Mouse (Mus musculus) neural tube, embryonic 12.5 days (tissue): ENCODE measurements around the gene Olfr411. TPM values are rescaled to one million over a fixed set of nuclear protein-coding genes. Genes with fewer than 3 reads are reported as not detected.

Experiments used
- ATAC-seq: fragments of 200-750 bp; cut with Nextera tagmentation; 2 replicates; pipeline ENCODE4 v1.8.0; 2017; ENCODE audit warnings: low read depth, mild to moderate bottlenecking, moderate TSS enrichment, moderate library complexity; ENCODE audit not compliant: low FRiP score
- H3K27ac ChIP-seq: fragments of 300-500 bp; sonication (generic); 2 replicates; pipeline ENCODE4 v1.5.1; 2016
- H3K27me3 ChIP-seq: fragments of 300-500 bp; sonication (generic); replicated peaks from 2 replicates; pipeline ENCODE4 v1.6.1; 2016; ENCODE audit warnings: mild to moderate bottlenecking
- H3K36me3 ChIP-seq: fragments of 300-500 bp; sonication (generic); 2 replicates; pipeline ENCODE4 v1.6.1; 2016; ENCODE audit warnings: mild to moderate bottlenecking
- H3K4me1 ChIP-seq: fragments of 300-500 bp; sonication (generic); 2 replicates; pipeline ENCODE4 v1.6.1; 2016
- H3K4me2 ChIP-seq: fragments of 300-500 bp; sonication (generic); replicated peaks from 2 replicates; pipeline ENCODE4 v1.6.1; 2016; ENCODE audit warnings: mild to moderate bottlenecking
- H3K4me3 ChIP-seq: fragments of 300-500 bp; sonication (generic); 2 replicates; pipeline ENCODE4 v1.5.1; 2016
- H3K9ac ChIP-seq: fragments of 300-500 bp; sonication (generic); 2 replicates; pipeline ENCODE4 v1.6.1; 2016; ENCODE audit warnings: mild to moderate bottlenecking
- H3K9me3 ChIP-seq: fragments of 300-500 bp; sonication (generic); 2 replicates; pipeline ENCODE4 v1.6.1; 2016; ENCODE audit warnings: mild to moderate bottlenecking
- WGBS: fragments of 180-500 bp; shearing (Covaris S2); methylation state at CpG from one replicate; pipeline ENCODE4 v1.1.7; 2016; 5-methylcytosine and 5-hydroxymethylcytosine counted together
- polyA plus RNA-seq: library from polyadenylated mRNA; unstranded; fragments of >200 nt; fragmentation: Nextera tagmentation; extraction: Ambion mirVana; gene quantifications from 2 replicates; pipeline ENCODE4 v1.2.1, GENCODE M21; 2016

The Olfr411 gene
- polyA plus RNA-seq, 1 experiment from 2014 or later: not detected

DNA sequence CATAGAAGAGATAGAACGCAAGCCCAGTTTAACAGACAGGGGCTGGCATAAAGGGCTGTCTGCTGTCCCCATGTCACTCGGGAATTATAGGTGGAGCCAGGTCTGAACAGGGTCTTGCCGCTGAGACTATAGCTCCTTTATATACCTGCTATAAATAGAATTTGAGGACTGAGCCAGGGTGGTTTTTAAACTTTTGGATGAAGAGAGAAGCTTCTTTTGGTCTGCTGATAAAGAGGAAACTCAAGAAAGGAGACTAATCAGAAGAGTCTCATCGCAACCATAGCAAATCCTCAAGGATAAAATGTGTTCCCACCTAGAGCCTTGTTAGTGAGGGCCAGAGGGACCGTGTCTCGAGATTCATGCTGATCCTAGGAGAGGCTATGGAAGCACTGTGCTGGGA is 14.5 kb downstream of the Olfr411 start, which contains the start of gene Olfr410:
Olfr410 (minus strand) TSS at position 101 of the 400 bp plus-strand sequence.
- H3K4me1 ChIP-seq: no peaks in the 10 kb centered on the region
- ATAC-seq: no peak
- H3K9ac ChIP-seq: no peak within 1 kb of the TSS
- WGBS: 82% methylated on average over 6 of the region's 6 CpGs
- no peaks in the 10 kb centered on the region for H3K36me3 ChIP-seq
- H3K4me3 ChIP-seq: no peak within 1 kb of the TSS
- no peaks in the 10 kb centered on the region for H3K27me3 ChIP-seq
- H3K9me3 ChIP-seq: no peaks in the 10 kb centered on the region
- no peak within 1 kb of the TSS for H3K27ac ChIP-seq
- no peak within 1 kb of the TSS for H3K4me2 ChIP-seq

DNA sequence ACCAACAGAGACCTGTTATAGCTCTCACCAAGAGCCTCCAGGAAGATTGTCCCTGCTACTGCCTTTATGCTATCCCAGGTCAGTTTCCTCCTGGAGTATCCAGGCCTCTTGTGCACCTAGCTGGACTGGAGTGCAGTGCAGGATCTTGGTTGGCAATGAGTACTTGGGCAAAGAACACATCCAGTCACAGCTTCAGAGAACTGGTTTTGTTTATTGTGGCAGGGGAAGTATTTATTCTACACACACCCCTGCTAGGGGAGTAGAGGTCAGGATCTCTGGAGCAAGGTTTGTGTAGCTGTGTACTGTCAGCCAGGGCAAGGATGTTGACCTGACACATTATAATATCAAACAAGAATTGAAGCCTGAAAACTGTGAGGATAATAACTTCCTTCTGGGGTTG is 23.7 kb downstream of the Olfr411 start:
- H3K4me3 ChIP-seq: no peak overlapping the region
- no peak for ATAC-seq
- no peak overlapping the region for H3K4me2 ChIP-seq
- no peaks in the 10 kb centered on the region for H3K27me3 ChIP-seq
- H3K9me3 ChIP-seq: 0 out of 2 replicates have a peak, but pooled peaks cover 4% of the 10 kb centered on the region
- H3K27ac ChIP-seq: no peak overlapping the region
- no peaks in the 10 kb centered on the region for H3K4me1 ChIP-seq
- no peaks in the 10 kb centered on the region for H3K36me3 ChIP-seq
- H3K9ac ChIP-seq: no peak overlapping the region

DNA sequence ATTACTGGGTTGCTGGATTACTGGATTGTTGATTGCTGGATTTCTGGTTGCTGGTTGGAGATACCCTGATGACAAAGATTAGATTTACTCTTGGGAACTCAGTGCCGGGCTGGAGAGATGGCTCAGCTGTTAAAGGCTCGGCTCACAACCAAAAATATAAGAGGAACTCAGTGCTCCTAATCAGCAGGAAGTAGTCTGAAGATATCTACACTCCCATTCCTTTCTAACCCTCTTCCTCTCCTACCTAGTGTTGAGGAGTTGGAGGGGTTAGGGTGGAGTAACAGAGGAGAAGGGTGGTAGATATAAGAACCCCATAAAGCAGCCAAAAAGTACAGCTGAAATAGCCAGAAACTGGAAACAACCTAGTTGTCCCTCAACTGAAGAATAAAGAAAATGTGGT is 26.4 kb downstream of the Olfr411 start:
- H3K36me3 ChIP-seq: no peaks in the 10 kb centered on the region
- no peak overlapping the region for H3K4me3 ChIP-seq
- H3K27ac ChIP-seq: no peak overlapping the region
- H3K4me1 ChIP-seq: no peaks in the 10 kb centered on the region
- ATAC-seq: no peak
- H3K27me3 ChIP-seq: no peaks in the 10 kb centered on the region
- 87% methylated on average over 2 of the region's 2 CpGs for WGBS
- H3K9ac ChIP-seq: no peak overlapping the region
- H3K9me3 ChIP-seq: 0 out of 2 replicates have a peak, but pooled peaks cover 4% of the 10 kb centered on the region
- no peak overlapping the region for H3K4me2 ChIP-seq

Other genes with a start within 250 kb of the Olfr411 start
- gene Olfr401, start 238.9 kb downstream of the Olfr411 start, polyA plus RNA-seq: not detected in 2 replicates
- not detected in 2 replicates for gene Olfr402, start 199.1 kb downstream of the Olfr411 start, polyA plus RNA-seq
- not detected in 2 replicates for gene Olfr403, start 166.4 kb downstream of the Olfr411 start, polyA plus RNA-seq
- gene Olfr43, start 141.3 kb downstream of the Olfr411 start, polyA plus RNA-seq: not detected in 2 replicates
- gene Olfr406, start 92.8 kb downstream of the Olfr411 start, polyA plus RNA-seq: not detected in 2 replicates
- gene Olfr59, start 68.9 kb downstream of the Olfr411 start, polyA plus RNA-seq: not detected in 2 replicates
- not detected in 2 replicates for gene Olfr410, start 14.6 kb downstream of the Olfr411 start, polyA plus RNA-seq
- not detected in 2 replicates for gene Olfr412, start 9.4 kb upstream of the Olfr411 start, polyA plus RNA-seq